Mouse (Mus musculus): Measurements from ENCODE around the gene Gm2056.
"Not testable (repeated sequence)": the region's sequence is repeated elsewhere in the genome, so short reads cannot be mapped to it uniquely, and the experiment has no call there.

Gm2056 gene

GRCm38 (mm10) chr12:88026704-88027103 is at the start of gene Gm2056:
TSS of gene Gm2056 (plus strand) at chr12:88027004.
- DNase-seq = not testable (repeated sequence)

GRCm38 (mm10) chr12:87984000-87984399 is 42.8 kb upstream of the Gm2056 start:
- DNase-seq = not testable (repeated sequence)

GRCm38 (mm10) chr12:88004118-88004517 is 22.7 kb upstream of the Gm2056 start:
- DNase-seq = not testable (repeated sequence)

GRCm38 (mm10) chr12:88011548-88011947 is 15.3 kb upstream of the Gm2056 start, which contains the start of gene Gm2075:
TSS of gene Gm2075 (plus strand) at chr12:88011848.
- DNase-seq = not testable (repeated sequence)

- not testable (repeated sequence) for DNase-seq
These were observed 8.1 kb upstream of the Gm2056 start, which contains the start of gene Gm6803 for GRCm38 (mm10) chr12:88018671-88019070. TSS of gene Gm6803 (minus strand) at chr12:88018771.

- not testable (repeated sequence) for DNase-seq
These were observed 5.4 kb downstream of the Gm2056 start for GRCm38 (mm10) chr12:88032250-88032649.

- not testable (repeated sequence) for DNase-seq
These were observed 12.3 kb downstream of the Gm2056 start for GRCm38 (mm10) chr12:88039062-88039461.

GRCm38 (mm10) chr12:88039703-88040102 is 12.9 kb downstream of the Gm2056 start:
- DNase-seq = not testable (repeated sequence)

GRCm38 (mm10) chr12:88045226-88045625 is 18.4 kb downstream of the Gm2056 start:
- DNase-seq = not testable (repeated sequence)

All from right cerebral cortex, postnatal 25 days (tissue).